Mouse (Mus musculus) cortical plate, adult 2 months (tissue): ENCODE results near the gene Lct.

Experiments used
- CTCF ChIP-seq: fragments of 200-500 bp; IDR thresholded peaks from 2 replicates; pipeline ENCODE4 v1.5.1; 2011; ENCODE audit warnings: mild to moderate bottlenecking, control low read depth, low read length; ENCODE audit not compliant: insufficient read depth; ENCODE audit errors: extremely low read depth
- POLR2A ChIP-seq: fragments of 200-500 bp; IDR thresholded peaks from 2 replicates; pipeline ENCODE4 v1.6.1; 2011; ENCODE audit warnings: mild to moderate bottlenecking, low read length, control low read depth; ENCODE audit not compliant: insufficient read depth; ENCODE audit errors: extremely low read depth

- TF ChIP-seq POLR2A: no peak
- TF ChIP-seq CTCF: no peak
Measured at GRCm38 (mm10) chr1:128244727-128245355, 83.3 kb downstream of the Lct start.
